In genomic region chr7:46019594-46019993, GRCm38 (mm10) we compare ENCODE assay signal across 26 mouse cellular contexts. TPM values are rescaled to one million over a fixed set of nuclear protein-coding genes. Genes with fewer than 3 reads are reported as not detected.
A peak's percentile ranks its signal among the peaks of the same experiment; 100 is the strongest.
DNase-seq lines count a peak whose midpoint lies in the region; ATAC-seq and TF ChIP-seq lines count a peak whose summit lies in the region.
"Had no signal": no experiment of that assay in that cellular context is flagged by ENCODE, and none has a peak within 500 bp of the region (broad histone marks: within the 10 kb centered on the region; RNA-seq: fewer than 3 reads in every experiment).

No protein-coding gene starts in this region.

- H3K36me3 ChIP-seq in forebrain, embryonic 13.5 days (ENCODE audit: poor library complexity, severe bottlenecking), result no peaks in the 10 kb centered on the region
- H3K36me3 ChIP-seq in forebrain, embryonic 11.5 days (ENCODE audit: control insufficient read depth, insufficient read depth, low read length), result no peaks in the 10 kb centered on the region
- no peaks in the 10 kb centered on the region for H3K36me3 ChIP-seq in megakaryocyte, embryonic 14.5 days (replicated peaks; ENCODE audit: low read length)
- H3K36me3 ChIP-seq: forebrain, embryonic 15.5 days; G1E; lung, embryonic 15.5 days; midbrain, embryonic 12.5 days had no signal

- H3K9ac ChIP-seq in forebrain, embryonic 13.5 days, result peak overlapping the region; percentile 9; the same call in 1 of the 2 replicates
- H3K9ac ChIP-seq in forebrain, embryonic 11.5 days (ENCODE audit: low read length), result no peak overlapping the region
- H3K9ac ChIP-seq: forebrain, embryonic 15.5 days; lung, embryonic 15.5 days; midbrain, embryonic 12.5 days had no signal

- H3K9me3 ChIP-seq in forebrain, embryonic 13.5 days (replicated peaks), result no peaks in the 10 kb centered on the region
- H3K9me3 ChIP-seq in forebrain, embryonic 11.5 days (ENCODE audit: control insufficient read depth, low read length), result no peaks in the 10 kb centered on the region
- no peaks in the 10 kb centered on the region for H3K9me3 ChIP-seq in megakaryocyte, embryonic 14.5 days
- H3K9me3 ChIP-seq: forebrain, embryonic 15.5 days; G1E; lung, embryonic 15.5 days; midbrain, embryonic 12.5 days had no signal

- H3K4me1 ChIP-seq in forebrain, embryonic 13.5 days, result no peaks in the 10 kb centered on the region
- no peaks in the 10 kb centered on the region for H3K4me1 ChIP-seq in forebrain, embryonic 11.5 days (replicated peaks; ENCODE audit: control insufficient read depth, insufficient read depth, low read length)
- H3K4me1 ChIP-seq in megakaryocyte, embryonic 14.5 days, result peaks cover 65% of the 10 kb centered on the region
- H3K4me1 ChIP-seq: forebrain, embryonic 15.5 days; midbrain, embryonic 12.5 days had no signal

- ATAC-seq in forebrain, embryonic 13.5 days, result no peak
- no peak for ATAC-seq in forebrain, embryonic 11.5 days (replicated peaks; ENCODE audit: low FRiP score)
- no peak for ATAC-seq in megakaryocyte, adult 5-6 weeks (ENCODE audit: poor library complexity, severe bottlenecking)
- ATAC-seq: forebrain, embryonic 15.5 days had no signal

- WGBS in forebrain, embryonic 13.5 days, result 74% methylated on average over 3 of the region's 3 CpGs
- 71% methylated on average over 3 of the region's 3 CpGs for WGBS in forebrain, embryonic 11.5 days

- no peak overlapping the region for H3K27ac ChIP-seq in forebrain, embryonic 13.5 days
- no peak overlapping the region for H3K27ac ChIP-seq in forebrain, embryonic 11.5 days (ENCODE audit: low read depth, low read length)
- H3K27ac ChIP-seq in left cerebral cortex, adult 2 months, result no peak overlapping the region; the same call in 1 of the 2 replicates
- H3K27ac ChIP-seq: forebrain, embryonic 15.5 days; gastrocnemius, adult 2 months; kidney, postnatal 0 days; lung, embryonic 15.5 days; midbrain, embryonic 12.5 days had no signal

- no peaks in the 10 kb centered on the region for H3K27me3 ChIP-seq in forebrain, embryonic 13.5 days
- no peaks in the 10 kb centered on the region for H3K27me3 ChIP-seq in forebrain, embryonic 11.5 days (ENCODE audit: control insufficient read depth, insufficient read depth, low read length)
- peaks cover 44% of the 10 kb centered on the region for H3K27me3 ChIP-seq in megakaryocyte, embryonic 14.5 days (replicated peaks)
- H3K27me3 ChIP-seq: lung, embryonic 15.5 days; midbrain, embryonic 12.5 days had no signal

- H3K4me2 ChIP-seq in forebrain, embryonic 13.5 days, result no peak overlapping the region
- no peak overlapping the region for H3K4me2 ChIP-seq in forebrain, embryonic 11.5 days (ENCODE audit: low read depth, low read length, severe bottlenecking)
- H3K4me2 ChIP-seq: forebrain, embryonic 15.5 days; liver, embryonic 11.5 days; lung, embryonic 15.5 days; midbrain, embryonic 12.5 days had no signal

- no peak for DNase-seq in forebrain, embryonic 11.5 days (ENCODE audit: low spot score)
- DNase-seq in left cerebral cortex, postnatal 25 days (ENCODE audit: low spot score in 2 of 2), result peak; percentile 13 to 67
- DNase-seq in left cerebral cortex, adult 2 months (ENCODE audit: extremely low spot score in 1 of 2, low spot score in 2 of 2), result no peak
- DNase-seq in gastrocnemius, postnatal 10 days, result no peak
- DNase-seq: adrenal gland, postnatal 25 days; cerebellum, adult 18-20 months; cerebellum, postnatal 25 days; embryo, embryonic 11 days; gastrocnemius, adult 2 months; heart, adult 18-20 months; kidney, adult 11 months; left cerebral cortex, postnatal 4 days; spleen, adult 18-20 months; thymus, postnatal 36 days had no signal

- intact Hi-C loops in left cerebral cortex, postnatal 25 days (cut with DNase I), result no loop called here
- intact Hi-C loops in left cerebral cortex, adult 2 months (cut with DNase I), result no loop called here

- no peak overlapping the region for H3K4me3 ChIP-seq in forebrain, embryonic 13.5 days
- no peak overlapping the region for H3K4me3 ChIP-seq in forebrain, embryonic 11.5 days (ENCODE audit: low read depth, low read length)
- H3K4me3 ChIP-seq in left cerebral cortex, adult 2 months, result no peak overlapping the region
- peak overlapping the region; percentile 46 for H3K4me3 ChIP-seq in megakaryocyte, embryonic 14.5 days (replicated peaks)
- H3K4me3 ChIP-seq: forebrain, embryonic 15.5 days; gastrocnemius, adult 2 months; lung, embryonic 15.5 days; midbrain, embryonic 12.5 days had no signal

- TF ChIP-seq CTCF in left cerebral cortex, adult 2 months (IDR thresholded peaks at IDR 0.05), result no peak

RNA-seq across cellular contexts. Expression of gene Abcc6, which starts 10.5 kb away (rescaled TPM):
- 0.13 and 0.28 TPM in 2 replicates for polyA plus RNA-seq in forebrain, embryonic 13.5 days (2015; fragmentation: Nextera tagmentation; extraction: Ambion mirVana)
- polyA plus RNA-seq in forebrain, embryonic 11.5 days (2014; fragmentation: Nextera tagmentation; extraction: Ambion mirVana), result 0.15 and 0.20 TPM in 2 replicates
- total RNA-seq in left cerebral cortex, postnatal 25 days (2021), result 1 to 10 TPM; 2.6 to 3.1 TPM
- 1 to 10 TPM; 1.4 to 2.1 TPM for total RNA-seq in left cerebral cortex, adult 2 months (2021)
- not detected in 2 replicates for polyA plus RNA-seq in megakaryocyte, embryonic 14.5 days (2012; ENCODE audit: insufficient read depth, low replicate concordance)
- not detected in 2 replicates for total RNA-seq in megakaryocyte, adult 5-6 weeks (2015)
- not detected in 2 replicates for total RNA-seq in megakaryocyte, adult 5-6 weeks (2017)
- total RNA-seq in gastrocnemius, postnatal 10 days (2021), result under 1 TPM; 0.11 to 0.12 TPM
- total RNA-seq: heart, adult 18-20 months; hematopoietic stem cell, adult 5-6 weeks; monocyte, adult 5-6 weeks had no signal
- polyA plus RNA-seq: G1E; heart, embryonic 14.5 days had no signal

RNA-seq across cellular contexts. Expression of gene Nomo1, which starts 13.9 kb away (rescaled TPM):
- 30.7 and 32.3 TPM in 2 replicates for polyA plus RNA-seq in forebrain, embryonic 13.5 days (2015; fragmentation: Nextera tagmentation; extraction: Ambion mirVana)
- 20.2 TPM in 2 replicates for polyA plus RNA-seq in forebrain, embryonic 11.5 days (2014; fragmentation: Nextera tagmentation; extraction: Ambion mirVana)
- total RNA-seq in left cerebral cortex, postnatal 25 days (2021), result 100 to 1,000 TPM; 107 to 108 TPM
- total RNA-seq in left cerebral cortex, adult 2 months (2021), result 100 to 1,000 TPM; 102 to 105 TPM
- 172 and 218 TPM in 2 replicates for polyA plus RNA-seq in megakaryocyte, embryonic 14.5 days (2012; ENCODE audit: insufficient read depth, low replicate concordance)
- total RNA-seq in megakaryocyte, adult 5-6 weeks (2015), result 11.9 and 12.5 TPM in 2 replicates
- total RNA-seq in megakaryocyte, adult 5-6 weeks (2017), result 15.4 and 16.9 TPM in 2 replicates
- total RNA-seq in gastrocnemius, postnatal 10 days (2021), result 10 to 100 TPM; 42.1 to 47.5 TPM

Comparison
In these comparisons a context has a peak if more than half of its experiments do, and no peak if none do; other contexts are left out.
1. DNase-seq: peak in left cerebral cortex, postnatal 25 days (2 of 2); none in forebrain, embryonic 11.5 days (single experiment), left cerebral cortex, adult 2 months (0 of 2) and gastrocnemius, postnatal 10 days (single experiment).